Mouse (Mus musculus) T-helper 1 cell (primary cell): ENCODE measurements around the gene Ly6g6e.

Experiments used
- in situ Hi-C: fragments of 300-600 bp; cut with MboI, MseI; formaldehyde crosslinking; loops from one replicate; pipeline ENCODE4 v1.15.1; 2025; ENCODE audit warnings: high pct_unique_total_duplicates

The Ly6g6e gene

GRCm38 (mm10) chr17:35071454-35071853 lies 5.2 kb upstream of the Ly6g6e start:
- in situ Hi-C loops, result no loop called here

DNA sequence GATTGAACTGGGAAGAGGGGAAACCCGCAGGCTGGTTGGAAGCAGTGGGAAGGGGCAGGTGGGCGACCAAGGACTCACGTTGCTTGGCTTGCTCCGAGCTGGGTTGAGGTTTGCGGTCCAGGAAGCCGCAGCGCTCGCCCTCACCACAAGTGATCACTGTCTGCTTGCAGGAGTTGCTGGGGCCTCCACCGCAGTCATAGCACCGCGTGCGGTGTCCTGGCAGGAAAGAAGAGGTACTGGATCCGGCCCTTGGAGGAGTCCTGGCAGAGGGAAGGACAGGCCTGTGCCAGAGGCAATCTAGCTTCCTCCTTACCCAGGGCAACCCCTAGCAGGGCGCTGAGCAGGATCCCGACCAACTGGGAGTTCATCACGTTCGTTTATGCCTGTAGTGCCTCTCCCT lies 2.6 kb upstream of the Ly6g6e start:
- in situ Hi-C loops, result no loop called here

DNA sequence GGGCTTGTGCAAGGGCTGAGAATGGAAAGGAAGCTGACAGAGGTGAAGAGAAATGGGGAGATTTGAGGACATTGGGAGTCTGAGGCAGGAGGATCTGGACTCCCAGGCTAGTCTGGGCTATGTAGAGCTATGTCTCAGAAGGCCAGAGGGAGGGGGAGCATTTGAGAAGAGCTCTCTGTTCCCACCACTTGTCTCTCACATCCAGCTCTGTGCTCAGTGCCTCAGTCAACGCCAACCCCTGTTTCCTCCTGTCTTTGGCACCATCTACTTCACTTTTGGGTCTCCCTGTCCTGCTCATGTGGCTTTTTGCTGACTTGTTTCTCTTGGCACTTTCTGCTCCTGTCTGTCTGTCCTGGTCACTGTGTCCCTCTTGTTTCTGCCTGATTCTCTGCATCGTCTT lies 583 bp downstream of the Ly6g6e start:
- in situ Hi-C loops, result no loop called here

DNA sequence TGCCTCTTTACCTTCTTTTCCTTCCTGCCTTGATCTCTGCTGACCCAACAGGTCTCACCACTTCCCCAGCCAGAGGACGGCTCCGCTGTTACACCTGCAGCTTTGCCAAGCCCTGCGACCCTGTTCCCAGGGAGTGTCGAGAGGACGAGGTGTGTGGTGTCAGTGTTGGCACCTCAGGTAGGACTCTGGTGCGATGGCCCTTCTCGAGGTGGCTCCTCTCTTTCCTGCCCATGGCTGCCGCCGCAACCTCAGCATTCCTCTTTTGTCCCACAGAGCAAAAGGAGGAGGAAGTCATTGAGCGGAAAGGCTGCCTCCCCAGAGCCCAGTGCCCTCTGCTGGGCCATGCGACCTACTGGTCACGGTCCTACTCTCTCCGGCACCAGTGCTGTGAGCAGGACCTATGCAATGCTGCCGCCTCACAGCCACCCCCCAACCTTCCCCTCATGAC lies 1.1 kb downstream of the Ly6g6e start, which contains the start of gene Ly6g6d:
Gene Ly6g6d, minus strand, starts transcription at position 280 of the 448 bp plus-strand sequence.
- in situ Hi-C loops, result no loop called here

GRCm38 (mm10) chr17:35079778-35080177 lies 3.1 kb downstream of the Ly6g6e start:
- in situ Hi-C loops, result no loop called here

DNA sequence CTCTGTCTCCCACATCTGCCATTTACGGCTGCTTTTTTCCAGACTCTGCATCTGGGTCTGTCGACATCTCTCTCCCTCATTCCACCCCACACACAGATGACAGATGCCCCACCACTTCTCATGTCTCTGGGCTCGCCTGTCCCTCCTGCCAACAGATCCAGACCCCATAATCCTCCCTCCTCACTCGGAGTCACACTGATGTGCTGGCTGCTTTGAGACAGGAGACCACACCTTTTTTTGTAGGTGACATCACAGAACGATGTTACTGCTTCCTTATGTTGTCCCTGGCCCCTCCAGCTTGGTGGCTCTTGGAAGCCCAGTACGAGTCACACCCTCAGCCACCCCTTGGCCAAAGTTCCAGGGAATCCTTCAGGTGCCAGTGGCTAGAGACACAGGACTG lies 3.5 kb downstream of the Ly6g6e start:
- in situ Hi-C loops, result no loop called here

GRCm38 (mm10) chr17:35080710-35081109 lies 4.0 kb downstream of the Ly6g6e start:
- in situ Hi-C loops, result no loop called here

DNA sequence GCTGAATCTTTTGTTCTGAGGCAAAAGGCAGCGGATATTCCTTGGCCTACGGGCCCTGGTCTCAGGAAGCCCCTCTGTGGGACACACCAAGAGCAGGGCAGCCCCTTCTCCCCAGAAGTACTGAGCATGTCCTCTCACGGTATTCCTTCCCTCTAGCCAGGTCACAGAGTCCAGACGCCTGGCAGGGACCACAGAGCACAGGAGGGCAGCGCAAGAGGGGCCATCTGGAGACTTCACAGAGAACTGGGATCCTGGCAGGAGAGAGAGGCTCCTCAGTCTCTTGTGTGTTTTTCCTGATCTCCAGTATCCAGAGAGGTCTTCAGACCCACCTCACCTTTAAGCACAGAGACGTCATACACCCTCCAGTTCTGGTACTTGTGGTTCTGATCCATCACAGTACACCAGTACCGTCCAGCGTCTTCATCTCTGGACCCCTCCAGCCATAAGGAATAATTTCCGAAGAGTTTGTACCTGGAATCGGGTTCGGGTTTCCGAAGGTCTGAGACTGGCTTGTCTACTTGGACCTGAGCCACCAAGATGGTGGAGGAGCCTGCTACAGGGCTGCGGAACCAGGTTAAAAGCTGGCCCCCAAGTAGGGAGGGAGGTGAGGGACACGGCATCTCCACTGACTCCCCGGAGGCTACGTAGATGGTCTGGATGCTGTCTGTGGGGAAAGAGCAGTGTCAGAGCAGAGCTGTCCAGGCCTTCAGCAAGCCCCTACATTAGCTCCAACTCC lies 6.3 kb downstream of the Ly6g6e start:
- in situ Hi-C loops, result no loop called here

- in situ Hi-C loops, result no loop called here
Measured at GRCm38 (mm10) chr17:35083929-35084497, 7.3 kb downstream of the Ly6g6e start.

DNA sequence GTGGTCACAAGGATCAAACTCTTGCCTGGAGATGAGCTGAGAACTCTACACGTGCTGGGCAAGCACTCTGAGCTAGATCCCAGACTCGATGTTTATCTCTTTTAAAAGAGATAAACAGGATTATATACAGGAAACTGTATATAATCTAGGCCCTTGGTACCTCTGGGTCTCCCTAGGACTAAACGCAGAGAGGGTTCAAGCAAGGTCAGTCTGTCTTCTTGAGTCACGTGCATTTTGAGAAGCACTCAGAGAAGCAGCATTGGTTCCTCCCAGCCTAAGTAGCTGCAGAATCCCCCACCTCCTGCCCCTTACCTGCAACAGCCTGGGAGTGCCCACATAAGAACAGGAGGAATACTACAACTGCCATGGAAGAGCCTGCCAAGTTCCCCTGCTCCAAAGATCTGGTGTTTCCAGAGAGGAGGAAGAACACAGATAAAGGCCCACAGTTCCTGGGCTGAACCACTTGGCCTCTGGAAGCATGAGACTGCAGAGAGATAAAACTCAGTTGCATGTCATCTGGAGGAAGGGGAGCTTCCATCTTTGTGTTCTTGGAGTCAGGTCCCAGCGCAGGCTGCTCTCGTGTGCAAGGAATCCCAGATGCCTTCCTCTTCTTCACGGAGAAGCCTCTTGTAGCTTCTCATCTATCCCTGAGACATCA lies 8.6 kb downstream of the Ly6g6e start, which contains the start of gene Ly6g6f:
Gene Ly6g6f, minus strand, starts transcription at position 403 of the 658 bp plus-strand sequence.
- in situ Hi-C loops, result no loop called here

DNA sequence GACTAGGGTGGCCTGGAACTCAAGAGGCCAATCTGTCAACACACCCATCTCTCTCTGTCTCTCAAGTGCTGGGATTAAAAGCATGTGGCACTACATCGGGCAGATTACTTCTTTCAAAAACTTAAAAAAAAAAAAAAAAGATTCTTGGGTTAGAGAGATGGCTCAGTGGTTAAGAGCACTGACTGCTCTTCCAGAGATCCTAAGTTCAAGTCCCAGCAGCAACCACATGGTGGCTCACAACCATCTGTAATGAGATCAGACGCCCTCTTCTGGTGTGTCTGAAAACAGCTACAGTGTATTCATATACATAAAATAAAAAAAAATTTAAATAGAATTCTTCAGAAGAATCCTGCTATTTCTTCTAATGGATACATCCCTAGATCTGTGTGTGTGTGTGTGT lies 11.4 kb downstream of the Ly6g6e start:
- in situ Hi-C loops, result no loop called here

- in situ Hi-C loops, result no loop called here
Measured at GRCm38 (mm10) chr17:35088825-35089644, 12.3 kb downstream of the Ly6g6e start, which contains the start of gene Abhd16a. Gene Abhd16a, plus strand, starts transcription at chr17:35089263.

DNA sequence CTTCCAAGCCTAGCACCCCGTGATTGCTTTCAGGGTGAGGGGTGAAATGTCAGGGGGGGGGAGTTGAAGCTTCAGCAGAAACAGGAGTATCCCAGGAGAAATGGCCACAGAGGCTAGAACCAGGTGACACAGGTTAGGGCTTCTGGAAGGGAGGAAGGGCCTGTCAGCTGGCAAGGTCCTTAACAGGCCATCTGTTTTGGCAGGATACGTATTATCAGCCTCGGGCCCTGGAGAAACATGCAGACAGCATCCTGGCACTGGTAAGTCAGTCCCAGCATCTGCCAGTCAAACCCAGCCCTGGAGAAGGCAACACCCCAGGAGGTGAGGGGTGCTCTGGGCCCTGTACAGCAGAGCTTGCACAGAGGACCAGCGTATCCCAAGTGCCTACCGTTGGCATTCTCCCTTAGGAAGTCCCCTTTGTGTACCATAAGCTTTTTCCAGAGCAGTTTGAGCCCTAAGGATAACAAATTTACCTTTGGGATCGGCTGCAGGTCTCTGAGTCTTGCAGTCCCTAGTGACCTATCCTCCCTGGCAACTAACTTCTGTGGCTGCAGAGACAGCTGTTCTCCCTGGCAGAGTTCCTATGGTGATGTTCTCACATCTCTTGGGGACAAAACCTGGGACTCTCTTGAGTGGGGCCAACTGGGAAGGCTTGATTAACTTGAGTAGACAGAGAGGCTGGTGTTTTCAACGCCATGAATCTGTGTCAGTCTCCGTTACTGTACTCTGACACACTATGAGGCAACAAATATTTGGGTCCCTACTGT lies 13.6 kb downstream of the Ly6g6e start:
- in situ Hi-C loops, result no loop called here

GRCm38 (mm10) chr17:35092403-35093198 lies 15.9 kb downstream of the Ly6g6e start:
- in situ Hi-C loops, result no loop called here

DNA sequence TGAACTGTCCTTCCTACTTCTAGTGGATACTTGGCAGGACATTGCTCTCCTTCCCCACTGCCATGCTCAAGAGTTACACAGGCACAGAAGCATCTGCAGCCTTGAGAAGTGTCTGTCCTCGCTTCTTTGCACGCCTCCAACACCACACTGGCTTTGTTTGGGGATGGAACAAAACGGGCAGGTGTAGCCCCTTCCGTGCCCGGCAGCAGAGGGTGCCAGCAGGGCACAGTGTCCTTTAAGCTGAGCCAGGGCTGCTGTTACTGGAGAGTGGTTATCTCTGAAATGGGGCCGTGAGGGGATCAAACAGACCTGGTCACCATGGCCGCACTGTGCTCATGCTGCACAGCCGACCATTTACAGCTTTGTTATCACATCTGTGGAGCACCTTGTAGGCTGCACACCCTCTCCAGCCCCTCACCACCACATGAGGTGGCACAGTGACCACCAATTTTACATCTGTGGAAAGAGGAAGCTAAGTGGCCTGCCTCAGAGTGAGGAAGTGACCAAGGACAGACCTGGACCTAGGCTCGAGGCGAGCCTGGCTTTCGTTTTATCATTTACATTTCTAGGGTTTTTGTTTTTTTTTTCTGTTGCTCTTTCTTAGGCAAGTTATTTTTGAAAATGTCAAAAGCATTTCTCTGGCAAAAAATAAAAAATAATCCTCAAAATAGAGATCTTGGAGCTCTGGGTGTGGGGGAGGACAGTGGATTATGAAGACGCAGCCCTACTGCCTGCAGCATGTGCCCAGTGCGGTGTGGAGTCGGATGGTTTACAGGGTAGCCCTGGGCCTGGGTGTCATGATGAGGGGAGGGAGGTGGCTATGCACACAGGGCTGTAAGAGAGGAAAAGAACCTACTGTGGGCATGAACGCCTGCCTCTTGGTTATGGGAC lies 18.0 kb downstream of the Ly6g6e start:
- in situ Hi-C loops, result no loop called here

DNA sequence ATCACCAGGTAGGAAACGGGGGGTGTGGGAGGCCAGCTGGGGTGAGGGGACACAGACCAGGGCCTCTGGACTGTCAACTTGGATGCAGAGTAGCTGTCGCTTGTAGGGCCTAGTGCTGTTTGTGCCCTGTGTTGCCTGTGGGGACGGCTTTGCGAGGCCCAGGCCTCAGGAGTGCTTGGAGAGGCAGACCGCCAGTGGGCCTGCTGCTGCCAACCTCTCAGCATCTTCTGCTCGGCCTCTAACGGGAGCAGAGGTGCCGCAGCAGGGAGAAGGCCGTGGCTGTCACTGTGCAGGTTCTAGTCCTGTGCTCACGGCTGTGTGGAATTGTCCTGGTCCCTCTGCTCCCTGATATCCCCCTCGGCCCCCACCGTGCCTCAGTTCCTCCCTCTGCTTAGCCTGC lies 19.9 kb downstream of the Ly6g6e start:
- in situ Hi-C loops, result no loop called here

DNA sequence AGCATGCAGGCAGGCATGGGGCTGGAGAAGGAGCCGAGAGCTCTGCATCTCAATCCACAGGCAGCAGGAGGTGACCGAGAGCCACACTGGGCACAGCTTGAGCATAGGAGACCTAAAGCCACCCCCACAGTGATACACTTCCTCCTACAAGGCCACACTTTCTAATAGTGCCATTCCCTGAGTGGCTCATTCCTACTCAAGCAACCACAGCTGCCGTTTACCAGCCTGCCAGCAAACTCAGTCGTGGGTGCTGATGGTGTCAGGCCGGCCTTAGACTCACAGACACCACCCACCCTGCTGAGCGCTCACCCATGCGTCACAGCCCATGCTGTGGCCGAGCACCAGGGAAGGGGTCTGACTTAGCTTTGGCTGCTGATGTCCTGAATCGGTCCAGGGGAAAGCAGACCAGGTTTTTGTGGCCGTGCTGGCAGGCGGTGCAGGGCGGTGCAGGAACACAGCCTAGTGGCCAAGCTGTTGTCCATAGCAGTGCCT lies 20.5 kb downstream of the Ly6g6e start:
- in situ Hi-C loops, result no loop called here

GRCm38 (mm10) chr17:35100196-35100765 lies 23.6 kb downstream of the Ly6g6e start:
- in situ Hi-C loops, result loop anchor here (25.0 kb wide), 1 partner anchor 463 kb away; the partner anchor contains the start of genes Atf6b, Fkbpl, Ppt2 and Prrt1
